Mouse (Mus musculus): ENCODE measurements at regions not wholly inside any gene's neighbourhood (a gene's known extent, or its start where the extent isn't known, plus 50 kb on each side); places are given as distances from the start of the nearest gene placed in this dataset.

DNA sequence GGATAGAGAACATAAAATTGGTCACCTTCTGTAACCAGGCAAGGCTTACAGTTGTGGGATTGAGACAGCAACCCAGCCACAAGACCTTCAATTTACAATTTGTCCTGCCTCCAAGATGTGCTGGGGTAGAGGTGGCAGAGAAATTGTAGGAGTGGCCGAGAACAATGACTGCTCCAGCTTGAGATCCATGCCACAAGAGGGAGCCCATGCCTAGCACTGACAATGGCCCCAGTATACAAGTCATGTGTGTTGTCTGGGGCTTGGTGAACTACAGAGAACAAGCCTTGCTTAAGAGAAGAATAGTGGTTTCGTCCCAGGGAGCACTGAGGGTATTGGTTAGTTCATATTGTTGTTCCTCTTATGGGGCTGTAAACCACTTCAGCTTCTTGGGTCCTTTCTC, 146.6 kb upstream of the Sel1l start:
- in situ Hi-C loops (cut with MboI, MseI), result no loop called here

DNA sequence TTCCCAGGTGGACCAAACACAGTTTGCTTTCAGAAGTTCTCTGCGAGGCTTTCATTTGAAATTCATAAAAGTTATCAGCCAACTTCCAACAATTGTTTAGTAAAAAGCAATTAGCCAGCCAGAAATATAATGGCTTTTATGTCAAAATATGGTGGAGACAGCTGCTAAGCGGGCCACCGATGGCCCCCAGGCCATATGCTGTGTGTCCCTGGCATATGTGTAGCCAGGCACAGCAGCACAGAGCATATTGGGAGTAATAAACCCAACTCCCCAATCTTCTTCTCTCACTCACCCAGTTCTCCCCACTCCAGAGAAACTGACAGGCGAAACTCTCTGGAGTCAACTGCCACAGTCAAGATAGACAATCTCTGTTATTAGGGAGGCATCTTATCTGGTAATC, 137.5 kb upstream of the Sel1l start:
- in situ Hi-C loops (cut with MboI, MseI), result no loop called here

DNA sequence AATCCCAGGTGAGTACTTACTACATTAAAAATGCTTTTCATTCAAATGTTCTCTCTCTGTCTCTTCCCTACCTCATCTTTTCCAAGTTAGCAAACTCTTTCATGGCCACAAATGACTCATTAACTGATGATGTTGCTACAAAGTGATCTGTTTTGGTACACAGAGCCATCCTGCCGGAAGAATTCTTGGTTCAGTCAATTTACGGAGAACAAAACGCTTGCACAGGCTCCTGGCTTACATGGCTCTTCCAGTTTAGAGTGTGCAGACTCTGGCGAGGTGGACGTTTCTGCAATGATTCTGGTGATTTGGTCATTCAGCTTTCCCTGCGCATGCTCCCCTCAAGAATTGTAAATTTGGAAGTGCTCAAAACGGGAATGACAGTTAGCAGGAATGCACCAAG, 131.4 kb upstream of the Sel1l start:
- in situ Hi-C loops (cut with MboI, MseI), result no loop called here

DNA sequence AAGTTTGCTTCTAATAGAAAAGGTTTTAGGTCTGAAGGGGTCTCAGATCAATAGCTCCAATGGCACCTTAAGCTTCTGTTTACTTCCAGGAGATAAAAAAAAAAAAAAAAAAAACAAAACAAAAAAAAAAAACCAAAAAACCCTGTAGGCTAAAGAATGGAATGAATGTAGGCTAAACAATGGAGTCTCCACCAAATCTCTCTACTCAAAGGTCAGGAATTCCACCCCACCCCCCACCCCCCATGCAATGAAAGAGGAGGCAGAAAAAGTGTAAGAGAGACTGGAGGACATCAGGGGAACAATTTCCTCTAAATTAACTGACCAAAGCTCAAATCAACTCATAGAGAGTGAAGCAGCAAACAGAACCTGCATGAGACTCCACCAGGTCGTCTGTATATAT, 122.1 kb upstream of the Sel1l start:
- in situ Hi-C loops (cut with MboI, MseI), result no loop called here

DNA sequence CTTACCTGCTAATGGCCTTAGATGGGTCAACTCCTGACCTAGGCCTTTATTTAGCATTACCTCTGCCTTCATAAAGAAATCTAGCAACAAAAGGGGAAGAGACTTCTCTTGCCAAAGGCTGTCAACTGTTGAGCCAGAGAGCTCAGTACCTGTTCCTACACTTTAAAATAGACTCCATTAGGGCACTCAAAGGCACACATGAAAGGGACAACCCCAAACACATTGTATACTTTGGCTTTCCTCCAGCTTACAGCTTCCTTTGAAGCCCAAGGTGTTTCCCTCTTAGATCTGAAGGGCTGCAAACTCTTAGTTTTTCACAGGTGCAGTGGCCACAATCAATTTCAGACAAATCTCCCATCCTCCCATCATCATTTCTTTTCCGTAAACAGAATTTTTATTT, 117.0 kb upstream of the Sel1l start:
- in situ Hi-C loops (cut with MboI, MseI), result no loop called here

DNA sequence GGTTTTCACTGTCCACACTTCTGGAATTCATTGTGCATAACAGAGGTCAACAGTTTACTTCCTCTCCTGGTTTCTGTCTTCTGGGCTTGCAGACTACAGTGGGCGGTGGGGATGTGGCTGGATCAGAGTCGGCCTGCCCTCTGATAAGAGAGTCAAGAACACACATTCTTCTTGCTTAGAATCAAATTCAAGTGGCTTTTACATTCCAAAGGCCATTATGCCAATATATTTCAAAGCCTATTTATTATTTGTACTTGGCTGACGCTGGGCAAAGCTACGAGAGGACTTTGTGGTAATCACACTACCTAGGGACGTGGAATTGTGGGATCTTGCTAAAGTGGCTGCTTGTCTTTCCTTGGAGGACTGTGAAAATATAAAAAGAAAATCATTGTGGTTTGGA, 114.3 kb upstream of the Sel1l start:
- in situ Hi-C loops (cut with MboI, MseI), result no loop called here

DNA sequence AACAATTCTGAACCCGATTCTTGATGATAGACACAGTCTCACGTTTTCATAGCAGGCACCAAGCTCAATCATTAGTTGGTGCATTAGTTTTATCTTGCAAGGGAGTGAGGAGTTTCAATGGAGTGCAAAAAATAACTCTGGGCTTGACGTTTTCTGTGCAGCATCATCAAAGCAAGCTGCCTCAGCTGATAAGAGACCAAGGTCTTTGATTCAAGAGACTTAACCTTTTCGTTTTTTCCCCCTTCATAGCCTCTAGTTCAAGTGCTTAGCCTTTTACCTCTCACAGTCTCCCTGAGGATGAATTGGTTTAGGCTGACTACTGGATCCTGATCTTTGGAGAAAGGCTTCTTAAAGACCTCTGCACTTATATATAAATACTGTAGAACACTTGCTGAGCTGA, 109.1 kb upstream of the Sel1l start:
- in situ Hi-C loops (cut with MboI, MseI), result no loop called here

DNA sequence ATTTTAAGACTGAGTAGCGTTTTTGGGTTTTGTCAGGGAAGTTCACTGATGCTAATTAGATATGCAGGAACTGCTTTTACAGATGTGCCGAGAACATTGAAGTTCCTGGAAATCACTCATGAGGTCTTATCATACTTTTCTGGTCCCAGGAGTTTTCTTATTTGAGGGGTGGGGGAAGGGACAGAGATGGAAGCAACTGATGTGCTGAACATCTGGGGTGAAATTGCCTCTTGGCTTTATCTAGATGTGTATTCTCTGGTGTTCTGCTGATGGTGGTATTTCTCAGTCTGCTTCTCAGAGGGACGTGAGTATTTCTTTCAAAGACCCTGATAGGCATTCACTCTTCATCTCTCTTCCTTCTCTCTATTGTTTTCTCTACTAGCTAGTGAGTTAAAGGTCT, 107.5 kb upstream of the Sel1l start:
- in situ Hi-C loops (cut with MboI, MseI), result no loop called here

DNA sequence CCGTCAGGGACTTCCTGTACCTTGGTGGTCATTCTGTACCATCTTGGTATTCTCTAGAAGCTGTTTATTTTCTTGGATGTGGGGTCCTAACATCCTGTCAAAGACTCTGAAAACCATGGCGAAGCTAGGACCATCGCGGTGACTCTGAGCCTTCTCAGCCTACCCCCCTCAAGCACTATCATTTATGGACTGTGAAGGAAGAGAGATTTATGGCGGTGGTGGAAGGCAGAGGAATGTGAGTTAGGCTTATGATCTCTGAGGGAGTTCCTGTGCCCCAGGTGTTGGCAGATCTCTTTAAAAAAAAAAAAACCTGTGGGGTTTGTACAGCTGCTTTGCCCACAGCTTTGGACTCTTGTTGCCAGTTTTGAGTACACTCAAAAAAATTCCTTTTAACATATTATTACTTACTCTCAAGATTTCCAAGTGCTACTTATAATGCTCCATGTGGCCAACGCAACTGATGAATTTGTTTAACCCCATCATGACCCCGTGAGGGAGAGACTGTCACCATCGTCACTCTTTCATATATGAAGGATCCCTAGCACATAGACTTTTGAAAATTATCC, 99.7 kb upstream of the Sel1l start:
- in situ Hi-C loops (cut with MboI, MseI), result no loop called here

DNA sequence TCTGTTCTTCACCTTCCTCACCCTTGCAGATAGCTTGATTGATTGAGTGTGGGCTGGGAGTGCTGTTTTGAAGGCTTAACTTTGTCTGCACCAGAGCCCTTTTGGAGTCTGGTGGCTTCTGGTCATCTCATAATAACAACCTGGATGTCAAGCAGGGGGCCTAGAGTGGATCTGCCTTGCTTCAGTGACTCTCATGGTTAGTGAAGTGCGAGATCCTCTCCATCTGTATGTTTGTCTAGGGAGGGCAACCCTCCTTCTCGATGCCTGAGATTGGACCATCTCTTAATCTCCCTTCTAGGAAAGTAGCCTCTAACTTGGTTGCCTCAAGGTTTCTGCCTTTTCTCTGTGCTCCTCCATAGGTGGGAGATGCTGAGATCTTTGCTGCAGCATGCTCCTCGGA, 99.0 kb upstream of the Sel1l start:
- in situ Hi-C loops (cut with MboI, MseI), result no loop called here

DNA sequence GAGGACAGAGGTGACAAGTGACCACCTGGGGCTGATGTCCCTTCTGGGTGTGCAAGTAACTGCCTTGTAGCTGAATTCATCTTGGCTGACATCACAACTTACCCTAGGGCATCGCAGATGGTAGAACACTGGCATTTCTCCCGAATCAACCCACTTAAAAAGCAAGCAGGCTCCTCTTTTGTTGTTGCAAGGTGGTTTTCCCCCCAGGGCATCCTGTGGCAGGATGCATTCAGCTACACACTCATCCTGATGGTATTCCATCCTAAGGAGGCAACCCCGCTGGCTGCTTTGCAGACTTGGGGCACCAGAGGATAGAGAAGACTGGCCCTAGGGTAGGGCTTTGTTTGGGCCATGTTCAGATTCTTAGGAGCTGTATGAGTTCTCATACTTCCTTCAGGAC, 97.6 kb upstream of the Sel1l start:
- in situ Hi-C loops (cut with MboI, MseI), result no loop called here

DNA sequence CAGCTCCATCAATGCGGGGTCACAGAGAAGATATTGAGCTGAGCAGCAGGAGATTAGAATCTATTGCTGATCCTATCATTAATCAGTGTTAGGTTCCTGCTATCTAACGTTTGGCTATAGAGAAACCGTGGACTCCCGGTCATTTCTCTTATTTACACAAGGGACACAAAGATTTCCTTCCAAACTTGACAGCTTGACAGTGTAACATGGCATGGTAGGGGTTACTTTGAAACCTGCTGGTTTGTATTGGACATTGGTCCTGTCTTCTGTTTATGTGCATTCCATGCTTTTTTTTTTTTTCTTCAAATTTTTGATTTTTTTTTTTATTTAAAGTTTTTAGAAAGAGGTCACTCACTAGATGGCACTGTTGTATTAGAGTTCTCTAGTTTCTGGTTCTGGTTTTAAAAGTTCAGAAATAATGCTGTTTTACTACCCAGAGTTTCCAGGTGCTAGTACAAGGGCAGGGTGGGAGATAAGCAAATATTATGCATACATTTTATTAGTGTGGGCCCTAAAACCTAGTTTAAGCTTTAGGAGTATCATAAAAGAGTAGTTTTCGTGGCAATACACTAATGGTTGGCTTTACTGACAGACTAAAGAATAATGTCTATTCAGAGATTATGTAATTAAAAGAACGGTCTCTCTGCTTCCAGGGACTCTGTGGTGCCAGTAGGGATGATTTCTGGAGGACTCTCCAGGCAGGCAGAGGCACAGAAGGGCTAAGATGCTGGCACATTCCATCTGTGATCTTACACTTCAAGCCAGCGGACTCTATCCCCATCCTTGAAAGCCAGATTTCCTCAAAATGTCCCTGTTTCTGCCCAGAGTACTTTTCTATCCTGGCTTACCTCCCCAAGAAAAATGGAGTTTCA, 83.8 kb upstream of the Sel1l start:
- in situ Hi-C loops (cut with MboI, MseI), result no loop called here

DNA sequence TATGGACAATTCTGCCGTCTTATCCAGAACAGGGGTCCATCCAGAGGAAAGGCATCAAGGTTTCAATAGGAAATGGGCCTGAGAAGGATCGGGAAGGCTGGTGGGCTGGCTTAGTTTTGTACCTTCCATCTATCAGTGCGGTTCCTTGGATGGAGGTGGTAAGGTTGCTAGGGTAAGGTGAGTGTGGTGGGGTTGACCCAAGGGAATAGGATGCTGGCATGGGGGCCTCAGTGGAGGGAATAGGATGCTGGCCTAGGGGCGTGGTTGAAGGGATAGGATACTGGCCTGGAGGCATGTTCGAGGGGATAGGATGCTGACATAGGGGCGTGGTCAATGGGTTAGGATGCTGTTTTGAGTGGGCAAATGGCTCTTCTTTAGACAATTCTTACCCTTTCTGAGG, 82.6 kb upstream of the Sel1l start:
- in situ Hi-C loops (cut with MboI, MseI), result no loop called here

DNA sequence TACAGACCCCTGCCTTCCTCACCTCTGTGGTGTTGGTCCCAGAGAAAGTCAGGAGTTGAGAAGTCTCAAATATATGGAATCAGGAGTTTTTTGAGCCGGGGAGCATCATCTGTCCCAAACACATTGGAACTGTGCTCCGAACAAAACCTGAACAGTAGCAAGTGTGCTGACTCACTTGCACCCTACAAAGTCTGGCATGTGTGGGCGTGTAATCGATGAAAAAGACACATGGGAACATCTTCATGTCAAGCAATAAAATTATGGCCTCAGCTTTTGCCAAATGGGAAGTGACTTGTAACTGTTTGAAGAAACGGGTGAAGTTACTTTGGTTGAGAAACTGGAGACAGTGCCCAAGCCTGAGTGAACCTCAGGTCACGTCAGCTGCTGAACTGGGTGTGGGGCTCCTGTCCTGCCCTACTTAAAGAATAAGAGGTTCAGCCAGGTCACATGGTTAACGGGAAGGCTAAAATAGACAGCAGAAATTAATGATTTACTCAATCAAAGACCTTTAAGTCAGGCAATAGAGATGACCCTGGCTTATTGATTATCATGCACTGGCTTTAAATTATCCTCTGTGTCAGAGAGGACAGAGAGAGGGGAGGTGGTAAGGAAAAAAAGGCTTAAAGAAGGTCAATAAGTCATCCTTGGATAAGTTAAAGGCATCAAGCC, 80.6 kb upstream of the Sel1l start:
- in situ Hi-C loops (cut with MboI, MseI), result no loop called here

DNA sequence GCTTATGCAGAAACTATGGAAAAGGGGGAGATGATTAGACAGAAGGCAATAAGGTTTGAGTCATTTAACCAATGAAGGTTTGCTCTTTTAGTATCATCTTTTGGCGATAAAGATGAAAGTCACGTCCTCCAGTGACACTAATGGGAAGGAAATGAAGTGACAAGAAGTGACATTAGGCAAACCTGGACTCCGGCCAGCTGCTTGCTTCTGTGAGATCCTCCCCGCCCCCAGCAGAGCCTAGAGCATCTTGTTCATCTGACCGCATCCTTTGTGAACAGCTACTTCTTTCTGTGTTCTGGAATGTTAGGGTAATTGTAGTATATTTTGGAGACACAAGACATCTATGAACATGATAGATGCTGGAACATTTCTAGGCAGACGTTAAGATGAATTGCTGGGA, 78.6 kb upstream of the Sel1l start:
- in situ Hi-C loops (cut with MboI, MseI), result no loop called here

DNA sequence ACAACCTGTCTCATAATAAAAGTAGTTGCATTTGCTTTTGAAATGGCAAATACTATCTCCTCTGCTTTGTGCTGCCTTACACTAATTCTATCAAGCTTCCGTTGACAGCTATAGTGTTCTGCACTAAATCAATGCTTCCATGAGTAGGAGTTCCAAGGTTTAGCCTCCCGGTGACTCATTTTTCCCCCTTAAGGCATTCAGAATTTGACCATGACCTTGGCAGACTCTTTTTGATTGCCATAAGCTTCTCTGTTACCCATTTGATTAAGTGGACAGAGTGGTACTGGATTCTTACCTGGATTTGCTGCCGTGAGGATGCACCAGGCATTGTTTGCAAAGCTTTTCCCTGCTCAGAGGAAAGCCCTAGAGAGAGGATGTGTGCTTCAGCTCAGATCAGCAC, 66.5 kb upstream of the Sel1l start:
- in situ Hi-C loops (cut with MboI, MseI), result no loop called here

DNA sequence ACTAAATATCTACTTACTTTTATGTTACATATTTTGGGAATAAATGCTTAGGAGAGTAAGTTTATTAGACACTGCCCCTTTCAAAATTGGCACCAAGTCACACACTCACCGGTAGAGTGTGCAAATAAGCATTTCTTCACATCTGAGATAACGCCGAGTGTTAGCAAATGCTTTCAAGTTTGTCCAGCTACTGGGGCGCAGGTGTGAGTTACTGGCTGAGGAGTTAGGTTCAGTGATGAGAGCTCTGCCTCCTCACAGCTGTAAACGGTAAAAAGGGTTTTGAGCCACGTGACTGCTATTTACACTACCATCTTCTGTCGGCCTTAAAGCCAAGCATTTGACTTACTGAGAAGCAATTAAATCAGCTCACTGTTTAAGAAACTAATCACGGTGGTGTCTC, 61.6 kb upstream of the Sel1l start:
- in situ Hi-C loops (cut with MboI, MseI), result no loop called here
